In the genomic region with DNA sequence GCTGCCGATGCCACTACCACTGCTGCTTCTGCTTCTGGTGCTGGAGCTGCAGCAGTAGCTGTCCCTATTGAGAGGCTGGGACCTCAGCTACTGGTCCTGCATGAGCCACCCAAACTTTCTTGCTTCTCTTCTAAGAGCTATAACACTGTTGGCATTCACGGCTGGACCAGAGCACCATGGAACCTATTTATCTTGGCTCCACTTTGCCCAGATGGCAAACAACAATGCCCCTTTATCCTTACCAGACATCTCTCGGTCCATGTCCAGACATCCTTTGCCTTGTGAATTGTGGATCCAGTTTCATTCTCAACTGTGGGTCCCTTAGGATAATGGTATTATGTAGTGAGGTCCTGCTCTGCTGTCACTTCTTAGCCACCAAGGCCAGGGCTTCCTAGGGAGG, we compare ENCODE assay signal across 30 mouse cellular contexts. TPM values are rescaled to one million over a fixed set of nuclear protein-coding genes. Genes with fewer than 3 reads are reported as not detected.
"Had no signal": no experiment of that assay in that cellular context is flagged by ENCODE, and none has a peak within 500 bp of the region (broad histone marks: within the 10 kb centered on the region; RNA-seq: fewer than 3 reads in every experiment).

No protein-coding gene starts in this region.

- H3K4me1 ChIP-seq: heart, embryonic 10.5 days; heart, embryonic 12.5 days; hindbrain, embryonic 12.5 days; limb, embryonic 13.5 days; liver, embryonic 12.5 days had no signal

- H3K27me3 ChIP-seq: heart, embryonic 12.5 days; hindbrain, embryonic 12.5 days; kidney, embryonic 15.5 days; limb, embryonic 13.5 days; limb, embryonic 15.5 days; liver, embryonic 12.5 days had no signal

- H3K4me3 ChIP-seq: gastrocnemius, adult 2 months; heart, embryonic 10.5 days; heart, embryonic 12.5 days; hindbrain, embryonic 10.5 days; hindbrain, embryonic 12.5 days; kidney, embryonic 15.5 days; limb, embryonic 13.5 days; limb, embryonic 15.5 days; liver, embryonic 12.5 days had no signal

- H3K27ac ChIP-seq: gastrocnemius, adult 2 months; heart, embryonic 10.5 days; hindbrain, embryonic 10.5 days; hindbrain, embryonic 12.5 days; hindbrain, embryonic 14.5 days; kidney, embryonic 15.5 days; limb, embryonic 13.5 days; limb, embryonic 15.5 days; liver, embryonic 12.5 days; liver, embryonic 14.5 days had no signal

- H3K9ac ChIP-seq: heart, embryonic 12.5 days; hindbrain, embryonic 12.5 days; hindbrain, embryonic 14.5 days; kidney, embryonic 15.5 days; limb, embryonic 13.5 days; limb, embryonic 15.5 days; liver, embryonic 12.5 days; liver, embryonic 14.5 days had no signal

- H3K36me3 ChIP-seq: heart, embryonic 10.5 days; heart, embryonic 12.5 days; hindbrain, embryonic 10.5 days; hindbrain, embryonic 12.5 days; kidney, embryonic 15.5 days; limb, embryonic 13.5 days; limb, embryonic 15.5 days; liver, embryonic 12.5 days had no signal

- ATAC-seq: hindbrain, embryonic 16.5 days; intestine, embryonic 16.5 days; liver, embryonic 12.5 days had no signal

- DNase-seq: gastrocnemius, adult 2 months; gastrocnemius, postnatal 10 days; gastrocnemius, postnatal 25 days; heart, postnatal 10 days; heart, postnatal 4 days; kidney, adult 18-20 months; kidney, adult 9 months; kidney, postnatal 14 days; left cerebral cortex, postnatal 4 days had no signal

RNA-seq across cellular contexts. Expression of gene Nat8f2, which starts 7.7 kb away (rescaled TPM):
- total RNA-seq: gastrocnemius, adult 2 months; granulocyte monocyte progenitor cell, adult 5-6 weeks; heart, postnatal 10 days; heart, postnatal 25 days; heart, postnatal 4 days had no signal
- polyA plus RNA-seq: heart, embryonic 10.5 days; heart, embryonic 12.5 days; heart, embryonic 14.5 days; heart, embryonic 16.5 days; hindbrain, embryonic 10.5 days; hindbrain, embryonic 12.5 days; hindbrain, embryonic 14.5 days; hindbrain, embryonic 16.5 days; intestine, embryonic 16.5 days; limb, embryonic 11.5 days; limb, embryonic 13.5 days; limb, embryonic 15.5 days; liver, embryonic 14.5 days; liver, embryonic 16.5 days had no signal

RNA-seq across cellular contexts. Expression of gene Nat8, which starts 29.4 kb away (rescaled TPM):
- total RNA-seq: gastrocnemius, adult 2 months; gastrocnemius, postnatal 10 days; gastrocnemius, postnatal 25 days; gastrocnemius, postnatal 4 days; granulocyte monocyte progenitor cell, adult 5-6 weeks; heart, adult 8-10 months; heart, postnatal 10 days; heart, postnatal 25 days; heart, postnatal 4 days had no signal
- polyA plus RNA-seq: heart, embryonic 10.5 days; heart, embryonic 12.5 days; heart, embryonic 14.5 days; hindbrain, embryonic 10.5 days; hindbrain, embryonic 12.5 days; limb, embryonic 11.5 days; limb, embryonic 13.5 days; liver, embryonic 12.5 days had no signal

RNA-seq across cellular contexts. Expression of gene Nat8f5, which starts 40.5 kb away (rescaled TPM):
- total RNA-seq: gastrocnemius, adult 2 months; gastrocnemius, postnatal 25 days; gastrocnemius, postnatal 4 days; granulocyte monocyte progenitor cell, adult 5-6 weeks; heart, adult 8-10 months; heart, postnatal 10 days; heart, postnatal 25 days; heart, postnatal 4 days had no signal
- polyA plus RNA-seq: heart, embryonic 10.5 days; heart, embryonic 12.5 days; heart, embryonic 14.5 days; heart, embryonic 16.5 days; hindbrain, embryonic 10.5 days; hindbrain, embryonic 12.5 days; hindbrain, embryonic 14.5 days; intestine, embryonic 14.5 days; kidney, embryonic 15.5 days; limb, embryonic 11.5 days; limb, embryonic 13.5 days; limb, embryonic 15.5 days; liver, embryonic 12.5 days; liver, embryonic 14.5 days; liver, embryonic 16.5 days had no signal

RNA-seq across cellular contexts. Expression of gene Nat8f6, which starts 40.5 kb away (rescaled TPM):
- total RNA-seq: gastrocnemius, adult 2 months; gastrocnemius, postnatal 4 days; granulocyte monocyte progenitor cell, adult 5-6 weeks; heart, postnatal 25 days; heart, postnatal 4 days had no signal
- polyA plus RNA-seq: heart, embryonic 10.5 days; heart, embryonic 12.5 days; heart, embryonic 14.5 days; heart, embryonic 16.5 days; hindbrain, embryonic 10.5 days; hindbrain, embryonic 12.5 days; hindbrain, embryonic 14.5 days; hindbrain, embryonic 16.5 days; intestine, embryonic 14.5 days; intestine, embryonic 16.5 days; kidney, embryonic 15.5 days; limb, embryonic 11.5 days; limb, embryonic 13.5 days; limb, embryonic 15.5 days; liver, embryonic 12.5 days; liver, embryonic 14.5 days; liver, embryonic 16.5 days had no signal
